Mouse (Mus musculus) embryonic fibroblast, embryonic 13.5 days (primary cell): ENCODE results near the gene Rab5c.

Source experiments
- CTCF ChIP-seq: IDR thresholded peaks from 2 replicates; pipeline ENCODE4 v1.5.1; 2011; ENCODE audit warnings: mild to moderate bottlenecking, control low read depth, low read length, moderate library complexity, borderline replicate concordance; ENCODE audit not compliant: insufficient read depth
- POLR2A ChIP-seq: IDR thresholded peaks from 2 replicates; pipeline ENCODE4 v1.6.1; 2011; ENCODE audit warnings: low read depth, mild to moderate bottlenecking, control low read depth, low read length, moderate library complexity

DNA sequence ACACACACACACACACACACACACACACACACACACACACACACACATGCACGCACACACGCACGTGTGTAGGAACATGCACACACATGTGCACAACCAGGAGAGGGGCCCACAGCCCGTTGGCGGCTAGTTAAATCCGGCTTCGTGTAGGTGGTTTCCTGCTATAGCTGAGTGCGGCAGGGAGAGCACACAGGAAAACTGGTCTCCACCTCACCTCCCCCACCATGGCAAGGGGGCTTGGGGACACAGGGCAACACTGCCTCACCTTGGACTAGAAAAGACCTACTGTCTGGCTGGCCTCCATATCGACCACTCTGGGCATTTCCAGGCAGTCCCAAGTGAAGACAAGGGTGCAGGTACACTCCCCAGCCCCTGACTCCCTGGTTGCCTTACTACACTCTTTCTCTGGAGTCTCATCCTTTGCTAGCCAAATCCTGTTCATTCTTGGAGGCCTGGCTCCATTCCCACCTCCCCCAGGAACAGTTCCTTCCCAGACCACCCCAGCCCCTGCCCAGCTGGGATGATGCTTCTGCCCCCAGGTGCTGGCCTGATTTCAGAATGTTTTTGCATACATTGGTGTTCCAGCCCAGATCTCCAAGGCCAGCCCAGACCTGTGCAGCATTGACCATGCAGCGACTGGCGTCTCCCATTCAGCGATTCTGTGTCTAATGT is 16.1 kb upstream of the Rab5c start:
- TF ChIP-seq POLR2A = no peak
- TF ChIP-seq CTCF = no peak
